Mouse (Mus musculus) NIH3T3 (cell line): ENCODE data around the gene Rpl27a.

ENCODE experiments used
- DNase-seq: peaks from one replicate; pipeline ENCODE4 v3.0.0-alpha.2; 2012; ENCODE audit warnings: low read depth

The Rpl27a gene

GRCm38 (mm10) chr7:109518838-109519696 lies at the start of gene Rpl27a:
Gene Rpl27a (plus strand): TSS chr7:109519147.
- peak; percentile 98 for DNase-seq

- peak; percentile 54 for DNase-seq
These were observed 48.2 kb upstream of the Rpl27a start for GRCm38 (mm10) chr7:109470700-109471099.

GRCm38 (mm10) chr7:109477926-109478325 lies 41.0 kb upstream of the Rpl27a start:
- no peak for DNase-seq

- DNase-seq, result no peak
These were observed 38.2 kb upstream of the Rpl27a start for GRCm38 (mm10) chr7:109480765-109481197.

- DNase-seq, result peak; percentile 36
These were observed 34.7 kb upstream of the Rpl27a start for GRCm38 (mm10) chr7:109484221-109484620.

- no peak for DNase-seq
These were observed 26.2 kb upstream of the Rpl27a start for GRCm38 (mm10) chr7:109492616-109493318.

DNA sequence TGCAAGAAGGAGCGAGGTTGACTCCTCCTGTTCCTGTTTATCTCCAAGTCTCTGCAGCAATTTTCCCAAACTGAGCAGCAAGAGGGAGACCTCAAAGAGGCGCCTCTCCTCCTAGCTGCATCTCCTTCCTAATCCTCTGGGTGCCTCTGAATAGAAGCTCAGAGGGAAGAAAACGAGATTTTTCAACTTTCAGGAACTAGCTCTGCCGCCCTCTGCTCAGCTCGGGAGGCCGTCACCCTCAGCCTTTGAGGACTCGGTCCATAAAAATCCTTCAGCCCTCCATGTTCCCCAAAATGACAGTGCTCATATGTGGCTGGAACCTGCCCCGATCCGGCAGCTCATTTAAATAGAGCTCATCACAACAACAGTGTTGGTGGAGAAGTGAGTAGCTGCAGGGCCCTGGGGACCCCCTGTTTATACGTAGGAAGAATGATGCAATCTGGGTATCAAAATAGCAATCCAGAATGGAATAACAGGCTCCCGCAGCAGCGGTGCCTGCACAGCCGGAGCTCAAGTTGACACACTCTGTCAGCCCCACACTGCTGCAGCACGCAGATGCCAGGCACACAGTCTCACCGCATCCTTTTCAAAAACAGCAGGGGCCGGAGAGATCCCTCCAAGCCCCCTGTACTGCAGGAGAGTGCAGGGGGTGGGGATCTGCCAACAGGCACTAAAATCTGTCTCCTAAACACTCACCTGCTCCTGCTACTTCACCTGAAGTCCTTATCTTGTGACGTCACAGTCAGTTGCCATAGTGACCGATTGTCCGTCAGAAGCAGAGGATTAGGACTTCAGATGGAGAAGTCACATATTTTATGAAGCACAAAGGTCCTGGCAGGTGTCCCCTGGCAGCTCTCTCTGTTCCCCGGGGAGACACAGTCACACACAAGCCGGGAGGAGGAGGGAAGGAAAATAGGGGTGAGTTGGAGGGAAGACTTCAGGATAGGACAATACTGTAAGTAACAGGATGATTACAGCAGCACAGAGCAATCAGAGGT lies 25.3 kb upstream of the Rpl27a start:
- DNase-seq, result peak; percentile 22

- no peak for DNase-seq
These were observed 21.4 kb upstream of the Rpl27a start for GRCm38 (mm10) chr7:109497507-109497906.

DNA sequence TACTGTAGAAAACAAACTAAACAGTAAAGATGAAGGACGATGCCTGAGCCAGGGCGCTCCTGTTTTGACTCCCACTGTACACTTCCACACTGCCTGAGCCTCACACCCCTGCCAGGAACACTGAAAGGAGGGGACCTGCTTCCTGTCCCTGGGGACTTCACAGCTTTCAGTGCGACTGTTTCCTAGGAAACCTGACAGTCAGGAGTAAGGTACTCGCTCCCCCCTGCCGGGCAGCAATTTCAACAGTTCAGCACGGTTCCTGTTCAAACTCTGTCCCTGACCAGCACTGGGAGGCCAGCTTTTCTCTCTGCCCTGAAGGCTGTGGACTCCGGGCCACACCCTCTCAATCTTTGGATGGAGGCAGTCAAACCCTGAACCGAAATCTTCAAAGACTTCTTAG lies 11.8 kb upstream of the Rpl27a start:
- DNase-seq, result no peak

DNA sequence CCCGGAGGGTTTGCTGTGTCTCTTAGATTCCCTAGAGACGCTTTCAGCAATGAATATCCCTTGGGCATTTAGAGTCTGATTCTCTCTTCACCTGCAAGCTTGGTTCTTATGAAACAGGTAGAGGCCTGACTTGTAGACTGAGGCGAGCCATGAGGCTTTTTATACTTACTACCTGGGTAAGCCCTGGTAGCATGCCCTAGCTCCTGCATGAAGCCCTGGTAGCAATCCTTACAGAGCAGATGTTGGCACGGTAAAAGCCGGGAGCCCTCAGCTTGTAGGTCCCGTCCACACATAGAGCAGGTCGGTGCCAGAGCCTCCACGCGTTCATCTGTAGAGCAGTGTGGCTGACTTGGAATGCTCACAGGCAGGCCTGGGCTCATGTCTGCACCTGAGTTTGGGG lies 11.4 kb upstream of the Rpl27a start:
- DNase-seq, result no peak

DNA sequence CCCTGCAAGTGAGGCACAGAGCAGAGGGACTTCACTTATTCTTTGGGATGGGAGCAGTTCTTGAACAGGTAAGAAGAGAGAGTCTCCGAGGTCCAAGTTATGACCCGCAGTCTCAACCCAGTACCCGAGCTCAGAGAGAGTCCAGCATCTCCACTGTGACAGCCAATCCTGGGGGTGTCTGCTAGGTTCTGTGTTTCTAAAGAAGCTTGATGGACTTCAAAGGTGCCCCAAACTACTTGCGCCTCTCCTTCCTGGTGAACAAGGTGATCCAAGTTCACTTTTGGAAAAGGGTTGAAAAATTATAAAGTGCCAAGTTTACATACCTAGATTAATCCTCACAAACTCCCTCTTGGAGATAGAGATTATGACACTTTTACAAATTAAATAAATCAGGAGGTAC lies 10.9 kb upstream of the Rpl27a start, which contains the start of gene Trim66:
Trim66 (minus strand) TSS at position 101 of the 400 bp plus-strand sequence.
- DNase-seq, result no peak

GRCm38 (mm10) chr7:109510799-109511198 lies 8.1 kb upstream of the Rpl27a start:
- peak; percentile 14 for DNase-seq

DNA sequence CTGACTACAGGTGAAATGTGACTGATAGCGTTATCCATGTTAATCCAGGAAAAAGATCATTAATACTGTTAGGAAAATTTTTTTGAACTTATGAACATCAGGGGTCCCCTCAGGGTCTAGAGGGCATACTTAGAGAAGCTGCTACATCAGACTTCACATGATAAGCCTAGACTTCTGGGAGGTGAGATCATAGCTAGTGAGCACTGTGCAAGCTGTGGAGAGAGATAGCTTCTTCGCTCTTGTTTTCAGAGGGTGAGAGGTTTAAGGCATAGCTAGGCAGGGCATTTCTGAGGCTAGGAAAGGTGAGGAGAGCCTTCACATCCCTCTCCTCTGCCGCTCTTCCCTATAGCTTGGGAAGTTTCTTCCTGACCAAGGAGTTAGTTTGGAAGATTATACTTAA lies 7.1 kb upstream of the Rpl27a start:
- DNase-seq, result no peak

GRCm38 (mm10) chr7:109516500-109516899 lies 2.4 kb upstream of the Rpl27a start:
- no peak for DNase-seq

DNA sequence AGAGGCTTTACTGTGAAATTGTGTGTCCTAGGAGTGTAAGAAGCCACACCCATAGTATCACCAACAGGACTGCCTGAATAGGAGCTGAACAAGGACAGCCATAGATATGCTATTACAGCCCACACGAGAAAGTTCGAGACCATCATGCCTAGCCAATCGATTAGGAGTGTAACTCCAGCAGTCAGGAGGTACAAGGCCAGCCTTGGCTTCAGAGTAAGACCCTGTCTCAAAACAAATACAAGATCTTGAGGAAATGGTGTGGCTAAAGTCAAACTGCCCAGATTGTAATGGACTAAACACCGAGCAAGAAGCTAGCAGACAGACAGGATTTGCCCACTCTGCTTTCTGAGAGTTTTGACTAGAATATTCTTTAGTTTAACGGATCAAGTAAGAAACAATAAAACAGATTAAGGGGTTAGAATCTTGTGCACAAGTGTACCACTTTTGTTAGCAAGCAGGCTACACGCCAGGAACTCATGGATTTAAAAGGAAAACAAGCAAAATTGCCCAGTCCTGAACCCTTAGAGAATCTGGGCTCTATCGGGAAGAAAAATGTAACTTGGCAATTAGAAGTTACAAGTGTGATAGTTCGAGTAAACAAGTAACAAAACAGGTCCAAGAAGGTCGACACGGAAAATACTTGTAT lies 788 bp upstream of the Rpl27a start:
- peak; percentile 58 for DNase-seq

DNA sequence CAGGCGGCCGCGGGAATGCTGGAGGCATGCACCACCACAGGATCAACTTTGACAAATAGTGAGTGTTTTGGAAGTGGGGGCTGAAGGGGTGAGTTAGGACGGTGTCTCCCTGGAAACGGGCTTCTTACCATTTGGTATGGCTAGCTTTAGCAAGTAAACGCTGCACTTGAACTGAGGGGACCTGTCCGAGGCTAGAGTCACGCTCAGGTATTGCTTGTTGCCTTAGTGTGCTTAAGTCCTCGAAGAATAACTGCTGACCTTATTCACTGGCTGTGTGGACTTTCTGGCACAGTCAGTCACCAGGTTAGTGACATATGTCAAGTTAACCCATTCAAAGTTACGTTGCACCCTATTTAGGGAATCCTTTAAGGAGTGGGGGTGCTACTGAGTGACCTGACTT lies 989 bp downstream of the Rpl27a start:
- peak; percentile 28 for DNase-seq

- no peak for DNase-seq
These were observed 3.1 kb downstream of the Rpl27a start for GRCm38 (mm10) chr7:109522084-109522483.

DNA sequence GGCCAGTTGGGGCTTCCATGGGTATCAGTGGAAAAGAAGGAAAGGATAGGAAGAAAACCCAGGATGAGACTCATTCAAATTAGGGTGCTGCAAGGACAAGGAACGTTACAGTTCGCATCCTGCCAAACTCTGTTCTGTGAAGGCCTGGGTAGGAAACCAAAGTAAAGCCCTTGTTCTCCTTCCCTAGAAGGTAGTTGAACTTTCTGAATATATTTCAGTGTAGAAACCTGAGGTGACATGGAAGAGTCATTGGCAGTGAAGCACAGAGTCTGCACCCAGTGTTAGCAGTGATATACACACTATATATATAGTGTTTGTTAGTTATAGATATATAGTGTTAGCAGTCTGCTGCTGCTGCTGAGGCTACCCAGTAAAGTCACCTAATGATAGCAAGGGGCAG lies 4.4 kb downstream of the Rpl27a start:
- DNase-seq, result no peak

- DNase-seq, result peak; percentile 83
These were observed 4.9 kb downstream of the Rpl27a start for GRCm38 (mm10) chr7:109523741-109524441.

DNA sequence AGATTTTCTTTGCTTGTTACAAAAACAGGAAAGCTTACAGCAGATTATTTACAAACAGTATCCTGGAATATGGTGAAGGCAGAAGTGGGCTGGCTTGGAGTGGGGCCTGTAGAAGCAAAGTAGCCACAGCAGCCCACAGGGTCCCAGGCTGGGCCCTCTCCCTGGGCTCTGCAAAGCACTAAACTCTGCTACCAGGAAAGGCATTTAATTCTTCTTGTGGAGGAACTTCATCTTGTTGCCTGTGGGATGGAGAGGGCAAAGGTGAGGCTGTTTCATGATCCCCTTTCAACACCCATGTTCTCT lies 5.4 kb downstream of the Rpl27a start:
- peak; percentile 46 for DNase-seq

GRCm38 (mm10) chr7:109524763-109525162 lies 5.8 kb downstream of the Rpl27a start:
- peak; percentile 50 for DNase-seq
